Mouse (Mus musculus) embryonic facial prominence, embryonic 11.5 days (tissue): Measurements from ENCODE around the gene Pofut1. TPM values are rescaled to one million over a fixed set of nuclear protein-coding genes. Genes with fewer than 3 reads are reported as not detected.

Source experiments
- ATAC-seq: fragments of 200-750 bp; cut with Nextera tagmentation; replicated peaks from 2 replicates; pipeline ENCODE4 v1.8.0; 2017; ENCODE audit warnings: low read depth; ENCODE audit not compliant: insufficient number of reproducible peaks, low FRiP score, low TSS enrichment
- DNase-seq: peaks from one replicate; pipeline ENCODE4 v3.0.0-alpha.2; 2015; ENCODE audit warnings: low spot score
- H3K27ac ChIP-seq: fragments of 300-500 bp; sonication (generic); replicated peaks from 2 replicates; pipeline ENCODE4 v1.5.1; 2014; ENCODE audit warnings: mild to moderate bottlenecking, low read depth, low read length, control low read depth
- H3K27me3 ChIP-seq: fragments of 300-500 bp; sonication (generic); 2 replicates; pipeline ENCODE4 v1.6.1; 2014; ENCODE audit warnings: mild to moderate bottlenecking, low read length, moderate library complexity, mixed read lengths; ENCODE audit not compliant: control insufficient read depth, insufficient read depth
- H3K36me3 ChIP-seq: fragments of 300-500 bp; sonication (generic); replicated peaks from 2 replicates; pipeline ENCODE4 v1.6.1; 2014; ENCODE audit warnings: low read depth, mild to moderate bottlenecking, low read length, moderate library complexity, mixed read lengths; ENCODE audit not compliant: control insufficient read depth, insufficient read depth
- H3K4me1 ChIP-seq: fragments of 300-500 bp; sonication (generic); 2 replicates; pipeline ENCODE4 v1.6.1; 2014; ENCODE audit warnings: low read length, mixed read lengths; ENCODE audit not compliant: control insufficient read depth, insufficient read depth
- H3K4me2 ChIP-seq: fragments of 300-500 bp; sonication (generic); 2 replicates; pipeline ENCODE4 v1.6.1; 2014; ENCODE audit warnings: low read depth, mild to moderate bottlenecking, control low read depth, low read length, moderate library complexity
- H3K4me3 ChIP-seq: fragments of 300-500 bp; sonication (generic); 2 replicates; pipeline ENCODE4 v1.5.1; 2014; ENCODE audit warnings: low read depth, low read length, control low read depth
- H3K9ac ChIP-seq: fragments of 300-500 bp; sonication (generic); replicated peaks from 2 replicates; pipeline ENCODE4 v1.6.1; 2014; ENCODE audit warnings: mild to moderate bottlenecking, control low read depth, low read length
- H3K9me3 ChIP-seq: fragments of 300-500 bp; sonication (generic); replicated peaks from 2 replicates; pipeline ENCODE4 v1.6.1; 2016; ENCODE audit warnings: mild to moderate bottlenecking, low read length, inconsistent platforms, mixed read lengths; ENCODE audit not compliant: control insufficient read depth
- WGBS: fragments of 180-500 bp; shearing (Covaris S2); extraction: QIAGEN DNeasy Blood & Tissue Kit; methylation state at CpG from one replicate; pipeline ENCODE4 v1.1.7; 2014; 5-methylcytosine and 5-hydroxymethylcytosine counted together
- polyA plus RNA-seq: library from polyadenylated mRNA; unstranded; fragments of >200 nt; fragmentation: Nextera tagmentation; extraction: Ambion mirVana; gene quantifications from 2 replicates; pipeline ENCODE4 v1.2.1, GENCODE M21; 2014

The Pofut1 gene
- polyA plus RNA-seq, 1 experiment from 2014 or later: 7.5 TPM

GRCm38 (mm10) chr2:153297771-153298170 is 56.4 kb downstream of the Pofut1 start:
- DNase-seq (no peak), ATAC-seq (no peak)
- 91% methylated on average over 4 of the region's 4 CpGs for WGBS
- no peaks in the 10 kb centered on the region for H3K27me3 ChIP-seq
- no peaks in the 10 kb centered on the region for H3K36me3 ChIP-seq
- no peaks in the 10 kb centered on the region for H3K9me3 ChIP-seq
- no peak overlapping the region for H3K9ac ChIP-seq
- no peak overlapping the region for H3K27ac ChIP-seq
- H3K4me1 ChIP-seq: no peaks in the 10 kb centered on the region
- no peak overlapping the region for H3K4me3 ChIP-seq
- H3K4me2 ChIP-seq: no peak overlapping the region

- H3K4me1 ChIP-seq: no peaks in the 10 kb centered on the region
- H3K9ac ChIP-seq: no peak overlapping the region
- no peaks in the 10 kb centered on the region for H3K9me3 ChIP-seq
- no peak overlapping the region for H3K4me3 ChIP-seq
- no peak overlapping the region for H3K27ac ChIP-seq
- 78% methylated on average over 4 of the region's 4 CpGs for WGBS
- no peaks in the 10 kb centered on the region for H3K36me3 ChIP-seq
- H3K27me3 ChIP-seq: no peaks in the 10 kb centered on the region
- no peak for ATAC-seq
- no peak overlapping the region for H3K4me2 ChIP-seq
- no peak for DNase-seq
These were observed 57.1 kb downstream of the Pofut1 start for GRCm38 (mm10) chr2:153298460-153298859.

- H3K9ac ChIP-seq: no peak overlapping the region
- no peaks in the 10 kb centered on the region for H3K36me3 ChIP-seq
- H3K4me2 ChIP-seq: no peak overlapping the region
- no peaks in the 10 kb centered on the region for H3K9me3 ChIP-seq
- H3K27me3 ChIP-seq: no peaks in the 10 kb centered on the region
- H3K4me1 ChIP-seq: no peaks in the 10 kb centered on the region
- ATAC-seq (no peak), DNase-seq (no peak)
- H3K4me3 ChIP-seq: no peak overlapping the region
- WGBS: 82% methylated on average over 4 of the region's 4 CpGs
- H3K27ac ChIP-seq: no peak overlapping the region
These were observed 57.5 kb downstream of the Pofut1 start for GRCm38 (mm10) chr2:153298863-153299262.

- H3K9ac ChIP-seq: no peak overlapping the region
- 92% methylated on average over 5 of the region's 5 CpGs for WGBS
- no peaks in the 10 kb centered on the region for H3K9me3 ChIP-seq
- no peak overlapping the region for H3K4me3 ChIP-seq
- no peaks in the 10 kb centered on the region for H3K36me3 ChIP-seq
- H3K4me2 ChIP-seq: no peak overlapping the region
- ATAC-seq (no peak), DNase-seq (no peak)
- H3K27me3 ChIP-seq: no peaks in the 10 kb centered on the region
- no peaks in the 10 kb centered on the region for H3K4me1 ChIP-seq
- H3K27ac ChIP-seq: no peak overlapping the region
These were observed 59.8 kb downstream of the Pofut1 start for GRCm38 (mm10) chr2:153301123-153301522.

- Histone ChIP-seq H3K9ac (no peak overlapping the region), H3K4me1 (no peaks in the 10 kb centered on the region), H3K4me2 (no peak overlapping the region), H3K27ac (no peak overlapping the region), H3K36me3 (no peaks in the 10 kb centered on the region), H3K9me3 (no peaks in the 10 kb centered on the region), H3K4me3 (no peak overlapping the region), H3K27me3 (no peaks in the 10 kb centered on the region)
- DNase-seq: no peak
- ATAC-seq: no peak
- WGBS: 84% methylated on average over 6 of the region's 6 CpGs
These were observed 63.9 kb downstream of the Pofut1 start for GRCm38 (mm10) chr2:153305240-153305639.

GRCm38 (mm10) chr2:153308586-153308985 is 67.3 kb downstream of the Pofut1 start:
- ATAC-seq: no peak
- DNase-seq: no peak
- 85% methylated on average over 7 of the region's 7 CpGs for WGBS

GRCm38 (mm10) chr2:153309106-153309505 is 67.8 kb downstream of the Pofut1 start:
- no peaks in the 10 kb centered on the region for H3K27me3 ChIP-seq
- WGBS: 77% methylated on average over 8 of the region's 8 CpGs
- ATAC-seq (no peak), DNase-seq (no peak)
- no peak overlapping the region for H3K4me2 ChIP-seq
- H3K9me3 ChIP-seq: no peaks in the 10 kb centered on the region
- H3K4me3 ChIP-seq: no peak overlapping the region
- H3K27ac ChIP-seq: no peak overlapping the region
- no peaks in the 10 kb centered on the region for H3K36me3 ChIP-seq
- H3K4me1 ChIP-seq: no peaks in the 10 kb centered on the region
- H3K9ac ChIP-seq: no peak overlapping the region

More at GRCm38 (mm10) chr2:153308586-153308985, 67.3 kb downstream of the Pofut1 start:
- Histone ChIP-seq H3K27ac (no peak overlapping the region), H3K9me3 (no peaks in the 10 kb centered on the region), H3K4me2 (no peak overlapping the region), H3K4me1 (no peaks in the 10 kb centered on the region), H3K9ac (no peak overlapping the region), H3K4me3 (no peak overlapping the region), H3K36me3 (no peaks in the 10 kb centered on the region), H3K27me3 (no peaks in the 10 kb centered on the region)

GRCm38 (mm10) chr2:153310228-153310627 is 68.9 kb downstream of the Pofut1 start:
- H3K4me1 ChIP-seq: no peaks in the 10 kb centered on the region
- H3K4me2 ChIP-seq: no peak overlapping the region
- no peak overlapping the region for H3K9ac ChIP-seq
- H3K4me3 ChIP-seq: no peak overlapping the region
- ATAC-seq (no peak), DNase-seq (no peak)
- 92% methylated on average over 6 of the region's 6 CpGs for WGBS
- H3K27ac ChIP-seq: no peak overlapping the region
- H3K27me3 ChIP-seq: no peaks in the 10 kb centered on the region
- H3K9me3 ChIP-seq: no peaks in the 10 kb centered on the region
- H3K36me3 ChIP-seq: no peaks in the 10 kb centered on the region
